Mouse (Mus musculus): ENCODE data around the gene Nebl. TPM values are rescaled to one million over a fixed set of nuclear protein-coding genes. Genes with fewer than 3 reads are reported as not detected.
"Not testable (repeated sequence)": the region's sequence is repeated elsewhere in the genome, so short reads cannot be mapped to it uniquely, and the experiment has no call there.

Nebl gene
- polyA plus RNA-seq, 1 experiment, result 1.3 TPM

DNA sequence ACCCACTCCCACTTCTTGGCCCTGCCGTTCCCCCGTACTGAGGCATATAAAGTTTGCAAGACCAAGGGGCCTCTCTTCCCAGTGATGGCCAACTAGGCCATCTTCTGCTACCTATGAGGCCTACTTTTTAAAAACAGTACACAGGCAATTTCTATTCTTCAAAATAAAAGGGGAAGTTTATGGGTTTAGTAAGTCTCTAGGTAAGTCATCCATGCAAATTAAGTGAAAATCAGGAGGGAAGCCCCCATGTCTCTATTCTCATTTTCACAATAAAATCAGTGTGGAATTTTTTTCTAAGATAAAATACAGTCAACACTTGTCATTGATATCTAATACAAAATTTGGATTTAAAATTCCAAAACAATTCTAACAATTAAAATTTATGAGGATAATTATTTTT, 341.4 kb downstream of the Nebl start:
- Histone ChIP-seq H3K4me3 (ENCODE audit: insufficient read depth, low read depth, low read length) (no peak overlapping the region), H3K4me1 (ENCODE audit: control insufficient read depth, insufficient read depth, insufficient read length, low read length) (no peaks in the 10 kb centered on the region), H3K27ac (replicated peaks; ENCODE audit: low read depth, low read length) (no peak overlapping the region)

DNA sequence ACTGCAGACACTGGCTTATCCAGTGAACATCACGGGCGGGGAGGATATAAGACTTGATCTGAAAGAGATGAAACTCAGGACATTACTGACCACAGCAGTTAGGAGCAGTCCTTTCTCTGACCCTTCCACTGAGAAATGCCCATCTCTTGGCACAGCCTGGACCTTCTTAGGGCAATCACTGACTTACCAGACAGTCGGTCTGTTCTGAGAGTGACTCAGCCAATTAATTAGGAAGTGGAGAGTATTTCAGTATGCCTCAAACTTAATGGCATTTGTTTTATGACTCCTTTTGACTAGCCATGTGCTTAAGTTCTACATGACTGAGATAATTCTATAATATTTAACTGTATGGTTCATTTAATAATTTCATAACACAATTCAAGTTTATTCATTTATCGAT, 341.9 kb downstream of the Nebl start:
- Histone ChIP-seq H3K4me1 (ENCODE audit: control insufficient read depth, insufficient read depth, insufficient read length, low read length) (no peaks in the 10 kb centered on the region), H3K4me3 (ENCODE audit: insufficient read depth, low read depth, low read length) (no peak overlapping the region), H3K27ac (replicated peaks; ENCODE audit: low read depth, low read length) (no peak overlapping the region)

DNA sequence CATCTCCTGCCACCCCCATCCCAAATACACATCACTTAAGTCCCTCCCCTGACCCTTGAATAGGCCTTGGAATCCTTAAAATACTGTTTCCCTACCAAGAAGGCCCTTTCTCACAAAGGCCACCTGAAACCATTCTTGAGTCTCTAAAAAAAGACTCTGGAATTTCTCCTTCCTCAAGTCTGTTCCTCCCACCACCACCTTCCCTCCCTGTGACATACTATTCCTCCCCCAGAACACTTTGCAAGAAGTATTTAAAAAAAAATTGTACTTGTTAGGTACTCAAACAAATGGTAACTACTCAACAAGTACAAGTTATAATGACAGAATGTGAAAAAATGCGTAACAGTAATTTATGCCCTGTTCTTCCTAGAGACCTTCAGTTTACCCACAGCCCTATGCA, 349.0 kb downstream of the Nebl start:
- no peaks in the 10 kb centered on the region for H3K4me1 ChIP-seq (ENCODE audit: control insufficient read depth, insufficient read depth, insufficient read length, low read length)
- no peak overlapping the region for H3K4me3 ChIP-seq (ENCODE audit: insufficient read depth, low read depth, low read length)
- H3K27ac ChIP-seq (replicated peaks; ENCODE audit: low read depth, low read length), result no peak overlapping the region

DNA sequence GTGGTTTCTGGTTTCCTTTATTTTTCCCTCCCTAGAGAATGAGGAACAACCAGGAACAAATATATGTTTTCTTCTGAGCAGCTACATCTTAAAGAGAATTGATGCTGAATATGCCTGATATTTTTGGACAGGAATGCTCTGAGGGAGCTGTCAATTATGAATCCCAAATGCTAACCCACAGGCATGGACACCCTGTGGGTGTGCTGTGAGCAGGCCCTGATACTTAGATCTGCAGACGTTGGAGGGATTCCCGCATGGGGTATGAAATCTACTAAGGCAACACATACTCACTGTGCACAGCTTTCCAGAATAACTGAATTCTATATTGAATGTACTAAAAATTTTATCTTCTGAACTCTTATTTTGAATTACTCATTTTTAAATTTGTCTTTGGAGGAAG, 355.3 kb downstream of the Nebl start:
- no peaks in the 10 kb centered on the region for H3K4me1 ChIP-seq (ENCODE audit: control insufficient read depth, insufficient read depth, insufficient read length, low read length)
- no peak overlapping the region for H3K4me3 ChIP-seq (ENCODE audit: insufficient read depth, low read depth, low read length)
- no peak overlapping the region for H3K27ac ChIP-seq (replicated peaks; ENCODE audit: low read depth, low read length)

DNA sequence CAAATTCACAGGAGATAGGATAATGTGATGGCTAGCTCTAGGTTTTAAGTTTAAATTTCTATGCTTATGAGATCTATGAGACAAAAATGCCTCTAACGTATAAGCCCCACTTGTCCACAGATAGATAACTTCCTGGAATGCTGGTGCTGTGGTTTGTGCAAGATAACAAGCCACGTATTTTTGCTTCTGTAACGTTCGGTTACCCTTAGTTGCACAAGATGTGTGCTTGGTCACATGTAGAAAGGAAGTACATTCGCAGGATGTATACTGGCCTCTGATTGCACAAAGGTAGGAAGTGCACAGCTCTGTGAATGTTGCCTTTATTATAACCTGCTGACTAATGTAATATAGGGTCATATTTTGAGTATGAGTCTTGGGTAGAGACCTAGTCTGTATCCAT, 365.6 kb downstream of the Nebl start:
- Histone ChIP-seq H3K27ac (replicated peaks; ENCODE audit: low read depth, low read length) (no peak overlapping the region), H3K4me3 (ENCODE audit: insufficient read depth, low read depth, low read length) (no peak overlapping the region)

DNA sequence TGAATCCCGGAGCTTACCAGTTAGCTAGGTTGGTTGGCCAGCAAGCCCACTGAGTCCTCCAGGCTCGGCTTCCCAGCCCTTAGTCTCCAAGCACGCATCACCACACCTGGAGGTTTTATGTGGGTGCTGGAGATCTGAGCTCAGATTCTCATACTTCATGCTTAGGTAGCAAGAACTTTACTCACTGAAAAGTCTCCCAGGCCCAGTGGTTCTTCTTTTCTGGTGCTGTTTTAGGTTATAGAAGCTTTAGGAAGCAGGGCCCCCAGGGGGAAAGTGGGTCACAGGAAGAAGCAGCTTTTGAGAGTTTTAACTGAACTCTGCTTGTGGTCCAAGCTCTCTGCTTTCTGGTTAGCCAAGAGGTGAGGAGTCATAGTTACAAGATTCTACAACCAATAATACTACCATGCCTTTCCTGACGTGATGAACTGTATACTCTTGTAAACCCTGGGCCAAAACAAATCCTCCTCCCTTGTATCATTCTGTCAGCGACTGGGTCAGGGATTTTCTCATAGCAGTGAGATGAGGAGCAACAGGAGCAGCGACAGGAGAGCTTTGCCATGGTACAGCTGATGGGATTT, 366.2 kb downstream of the Nebl start:
- no peak overlapping the region for H3K27ac ChIP-seq (replicated peaks; ENCODE audit: low read depth, low read length)
- no peaks in the 10 kb centered on the region for H3K4me1 ChIP-seq (ENCODE audit: control insufficient read depth, insufficient read depth, insufficient read length, low read length)
- no peak overlapping the region for H3K4me3 ChIP-seq (ENCODE audit: insufficient read depth, low read depth, low read length)

More for the DNA sequence above, 365.6 kb downstream of the Nebl start:
- no peaks in the 10 kb centered on the region for H3K4me1 ChIP-seq (ENCODE audit: control insufficient read depth, insufficient read depth, insufficient read length, low read length)

DNA sequence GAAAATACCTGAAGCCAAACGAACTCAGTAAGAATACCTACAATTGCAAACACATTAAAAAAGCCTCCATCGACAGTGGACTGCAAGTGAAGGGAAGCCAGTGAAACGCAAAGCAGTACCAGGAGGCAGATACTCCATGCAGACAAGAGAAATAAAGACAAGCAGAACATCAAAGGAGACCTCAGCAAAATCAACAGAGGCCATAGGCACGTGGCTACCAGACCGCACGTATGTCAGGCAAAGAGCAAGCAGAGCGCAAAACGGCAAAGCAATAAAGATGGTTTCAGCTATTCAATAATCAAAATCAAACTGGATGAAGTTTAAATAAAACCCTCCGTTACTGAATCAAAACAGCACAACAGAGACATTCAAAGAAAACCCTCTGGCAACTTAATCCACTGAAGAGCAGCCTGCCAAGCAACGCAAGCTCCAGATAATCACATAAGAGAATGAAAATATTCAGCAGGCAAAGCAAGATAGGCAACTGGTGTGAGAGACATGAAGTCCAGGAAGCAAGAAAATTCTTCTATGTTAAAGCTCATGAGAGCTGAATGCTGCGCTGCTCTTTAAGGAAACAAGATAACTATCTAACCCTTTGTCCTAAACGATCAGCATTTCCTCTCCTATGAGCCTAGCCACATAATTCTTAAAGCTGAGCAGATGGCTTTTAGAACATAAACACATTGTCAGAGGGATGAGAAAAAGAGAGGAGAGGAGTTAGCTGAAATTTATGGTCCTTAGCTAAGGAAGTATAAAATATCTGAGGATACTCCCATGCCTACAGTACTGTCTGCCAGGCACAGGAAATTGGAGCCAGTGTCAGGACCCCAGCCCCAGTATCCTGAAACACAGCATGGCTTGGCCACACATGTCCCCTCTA, 367.7 kb downstream of the Nebl start:
- no peaks in the 10 kb centered on the region for H3K4me1 ChIP-seq (ENCODE audit: control insufficient read depth, insufficient read depth, insufficient read length, low read length)
- H3K27ac ChIP-seq (replicated peaks; ENCODE audit: low read depth, low read length), result no peak overlapping the region
- H3K4me3 ChIP-seq (ENCODE audit: insufficient read depth, low read depth, low read length), result no peak overlapping the region

DNA sequence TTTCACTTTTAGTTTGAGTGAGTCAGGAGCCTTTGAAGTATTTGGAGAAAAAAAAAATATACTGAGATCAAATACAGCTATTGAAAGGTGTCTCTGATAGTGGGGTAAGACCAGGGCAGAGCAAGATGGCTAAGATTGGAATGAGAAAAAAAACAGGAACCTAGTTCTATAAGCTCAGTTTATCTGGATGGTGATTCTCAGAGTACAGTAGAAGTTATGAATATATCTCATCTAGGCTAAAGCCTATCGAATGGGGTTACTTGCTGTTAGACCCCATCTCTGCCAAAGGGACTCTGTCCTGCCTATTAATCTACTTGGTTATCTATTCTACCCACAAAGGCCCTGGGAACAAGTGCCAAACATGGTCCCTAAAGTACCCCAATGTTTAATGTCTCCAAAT, 369.1 kb downstream of the Nebl start:
- Histone ChIP-seq H3K4me3 (ENCODE audit: insufficient read depth, low read depth, low read length) (no peak overlapping the region), H3K27ac (replicated peaks; ENCODE audit: low read depth, low read length) (no peak overlapping the region), H3K4me1 (ENCODE audit: control insufficient read depth, insufficient read depth, insufficient read length, low read length) (no peaks in the 10 kb centered on the region)

DNA sequence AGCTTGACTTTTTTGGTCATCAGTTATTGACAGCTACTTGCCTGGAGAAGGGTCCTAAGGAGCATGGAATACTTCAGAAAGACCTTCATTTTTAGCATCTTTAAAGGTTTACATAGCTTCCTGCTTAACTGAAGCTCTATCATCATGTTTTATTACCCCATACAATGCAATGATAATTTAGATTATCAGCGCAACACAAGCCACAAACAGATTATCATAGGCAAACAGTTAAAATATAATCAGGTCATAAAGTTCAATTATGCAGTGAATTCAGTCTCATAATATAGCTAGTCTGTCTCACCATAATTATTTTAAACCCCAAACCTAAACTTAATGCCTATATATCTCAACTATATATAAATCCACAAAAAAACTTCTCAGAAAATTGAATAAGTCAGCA, 386.6 kb downstream of the Nebl start:
- Histone ChIP-seq H3K4me3 (ENCODE audit: insufficient read depth, low read depth, low read length) (no peak overlapping the region), H3K27ac (replicated peaks; ENCODE audit: low read depth, low read length) (no peak overlapping the region), H3K4me1 (ENCODE audit: control insufficient read depth, insufficient read depth, insufficient read length, low read length) (no peaks in the 10 kb centered on the region)

DNA sequence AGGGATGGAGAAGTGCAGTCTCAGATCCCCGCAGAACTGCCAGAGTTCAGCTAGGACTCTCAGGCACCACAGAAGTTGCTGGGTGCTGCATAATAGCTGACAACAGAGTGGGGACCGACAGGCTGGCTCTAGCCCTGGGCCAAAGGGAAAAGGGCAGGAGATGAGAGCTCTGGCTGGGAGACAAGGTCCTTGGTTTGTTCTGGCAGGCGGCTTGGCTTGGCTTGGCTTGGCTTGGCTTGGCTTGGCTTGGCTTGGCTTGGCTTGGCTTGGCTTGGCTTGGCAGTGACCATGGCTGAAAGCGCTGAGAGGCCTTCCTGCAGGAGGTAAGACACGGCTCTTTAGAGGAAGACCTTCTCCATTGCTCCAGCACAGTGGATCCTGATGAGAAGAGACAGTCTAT, 395.8 kb downstream of the Nebl start:
- Histone ChIP-seq H3K4me3 (ENCODE audit: insufficient read depth, low read depth, low read length) (no peak overlapping the region), H3K4me1 (ENCODE audit: control insufficient read depth, insufficient read depth, insufficient read length, low read length) (no peaks in the 10 kb centered on the region), H3K27ac (replicated peaks; ENCODE audit: low read depth, low read length) (no peak overlapping the region)

DNA sequence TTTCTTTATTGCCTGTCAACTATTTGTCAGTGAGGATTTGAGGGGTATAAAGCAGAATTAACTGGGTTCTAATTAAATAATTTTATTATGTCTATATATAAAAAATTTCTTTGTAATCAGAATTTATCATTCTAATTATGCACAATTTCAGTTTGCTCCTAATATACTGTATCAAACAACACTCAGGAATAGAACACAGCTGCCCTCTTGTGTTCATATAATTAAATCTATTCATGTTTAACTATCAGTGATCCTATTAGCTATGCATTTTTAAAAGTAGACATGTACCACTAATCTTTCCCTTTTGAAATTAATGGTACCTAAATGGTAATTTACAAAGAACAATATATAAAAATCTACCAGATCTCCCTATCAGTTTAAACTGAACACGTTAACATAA, 404.7 kb downstream of the Nebl start:
- H3K4me1 ChIP-seq (ENCODE audit: control insufficient read depth, insufficient read depth, insufficient read length, low read length), result no peaks in the 10 kb centered on the region
- no peak overlapping the region for H3K4me3 ChIP-seq (ENCODE audit: insufficient read depth, low read depth, low read length)
- no peak overlapping the region for H3K27ac ChIP-seq (replicated peaks; ENCODE audit: low read depth, low read length)

DNA sequence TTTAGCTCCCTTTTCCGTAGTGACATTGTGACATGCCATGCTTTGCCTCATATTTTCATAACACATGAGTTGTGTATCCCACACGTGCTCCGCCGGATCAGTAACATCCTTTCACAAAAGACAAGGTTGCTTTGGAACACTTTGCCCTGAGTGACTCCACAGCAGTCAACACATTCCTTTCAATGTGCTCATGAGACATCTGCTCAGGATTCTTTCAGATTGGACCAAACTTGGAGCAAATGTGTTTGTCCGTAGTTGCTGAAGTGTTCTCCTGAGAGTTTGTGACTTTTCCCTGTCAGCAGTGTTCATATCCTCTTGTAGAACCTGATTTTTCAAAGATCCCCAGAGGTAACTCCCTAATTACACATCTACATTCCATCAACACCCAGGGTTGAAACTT, 414.4 kb downstream of the Nebl start:
- no peaks in the 10 kb centered on the region for H3K4me1 ChIP-seq (ENCODE audit: control insufficient read depth, insufficient read depth, insufficient read length, low read length)
- no peak overlapping the region for H3K27ac ChIP-seq (replicated peaks; ENCODE audit: low read depth, low read length)
- H3K4me3 ChIP-seq (ENCODE audit: insufficient read depth, low read depth, low read length), result no peak overlapping the region

DNA sequence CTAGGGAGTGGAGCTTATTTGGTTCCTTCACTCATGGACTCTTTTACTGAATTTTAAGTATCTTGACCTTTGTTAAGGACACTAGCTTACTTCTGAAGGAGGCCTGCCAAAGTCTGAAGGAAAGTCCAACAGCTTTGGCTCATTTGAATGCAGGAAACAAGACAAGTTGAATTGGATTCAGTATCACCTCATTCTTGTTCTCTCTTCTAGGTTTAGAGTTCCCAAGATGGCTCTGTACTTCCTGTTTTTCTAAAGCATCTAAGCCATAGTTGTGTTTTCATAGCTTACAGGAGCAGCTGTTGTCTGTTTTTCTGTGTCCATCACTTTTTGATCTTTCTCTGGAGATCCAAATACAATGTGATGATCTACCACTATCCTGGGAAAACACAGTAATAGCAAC, 429.9 kb downstream of the Nebl start:
- H3K4me1 ChIP-seq (ENCODE audit: control insufficient read depth, insufficient read depth, insufficient read length, low read length), result no peaks in the 10 kb centered on the region
- H3K27ac ChIP-seq (replicated peaks; ENCODE audit: low read depth, low read length), result no peak overlapping the region
- H3K4me3 ChIP-seq (ENCODE audit: insufficient read depth, low read depth, low read length), result no peak overlapping the region

DNA sequence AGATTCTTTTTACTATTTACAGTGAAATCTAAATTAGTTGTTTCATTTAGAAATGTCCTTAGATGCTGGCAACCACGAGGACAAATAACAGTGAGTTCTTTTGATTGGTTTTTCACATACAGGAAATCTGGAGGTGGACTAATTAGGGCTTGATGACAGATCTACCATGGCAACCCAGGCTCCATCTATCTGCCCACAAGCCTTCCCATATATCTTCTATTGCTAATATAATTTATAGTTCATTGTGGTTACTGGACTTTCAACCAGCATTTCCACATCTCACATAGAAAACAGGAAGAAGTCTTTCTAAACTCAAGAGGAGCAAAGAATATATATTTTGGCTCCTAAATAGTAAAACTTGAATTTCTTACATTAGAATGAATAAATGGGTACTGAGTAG, 433.8 kb downstream of the Nebl start:
- no peaks in the 10 kb centered on the region for H3K4me1 ChIP-seq (ENCODE audit: control insufficient read depth, insufficient read depth, insufficient read length, low read length)
- H3K4me3 ChIP-seq (ENCODE audit: insufficient read depth, low read depth, low read length), result no peak overlapping the region
- H3K27ac ChIP-seq (replicated peaks; ENCODE audit: low read depth, low read length), result no peak overlapping the region

DNA sequence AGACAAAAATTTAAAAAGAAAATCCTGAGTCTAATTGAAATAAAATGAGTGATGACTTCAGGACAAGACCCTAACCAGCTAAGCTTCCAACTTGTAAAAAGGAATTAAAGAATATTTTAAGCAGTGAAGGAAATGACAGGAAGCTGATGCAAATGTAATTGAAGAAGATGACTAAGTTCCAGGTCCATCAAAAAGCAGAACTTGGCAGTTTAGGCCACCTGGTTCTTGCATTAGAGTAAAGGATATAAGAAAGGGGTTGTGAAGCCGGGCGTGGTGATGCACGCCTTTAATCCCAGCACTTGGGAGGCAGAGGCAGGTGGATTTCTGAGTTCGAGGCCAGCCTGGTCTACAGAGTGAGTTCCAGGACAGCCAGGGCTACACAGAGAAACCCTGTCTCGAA, 436.0 kb downstream of the Nebl start:
- not testable (repeated sequence) for H3K27ac ChIP-seq (replicated peaks; ENCODE audit: low read depth, low read length); H3K4me3 ChIP-seq (ENCODE audit: insufficient read depth, low read depth, low read length)

More for the DNA sequence above, 436.0 kb downstream of the Nebl start:
- not testable (repeated sequence) for H3K4me1 ChIP-seq (ENCODE audit: control insufficient read depth, insufficient read depth, insufficient read length, low read length)
